21 mouse cellular contexts compared by ENCODE assay signal in the genomic region with DNA sequence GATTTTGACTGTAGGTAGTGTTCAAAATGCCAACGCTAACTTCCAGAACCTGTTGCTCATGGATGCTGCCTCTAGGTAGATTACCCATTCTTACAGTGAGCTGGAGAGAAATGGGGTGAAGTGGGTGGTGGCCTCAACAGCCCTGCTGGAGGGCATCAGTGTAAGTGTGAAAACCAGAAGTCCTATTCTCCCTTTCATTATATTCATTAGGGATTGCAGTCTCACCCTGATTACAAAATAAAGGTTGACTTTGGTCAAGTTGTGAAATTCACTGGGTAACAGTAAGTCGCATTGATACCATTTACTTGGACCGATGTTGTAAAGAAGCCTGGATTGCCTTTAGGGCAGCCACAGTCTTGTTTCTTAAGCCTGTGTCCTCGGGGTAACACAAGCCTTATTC.
A peak's percentile ranks its signal among the peaks of the same experiment; 100 is the strongest.
DNase-seq lines count a peak whose midpoint lies in the region; ATAC-seq lines count a peak whose summit lies in the region.
"Had no signal": no experiment of that assay in that cellular context is flagged by ENCODE, and none has a peak within 500 bp of the region (broad histone marks: within the 10 kb centered on the region; RNA-seq: fewer than 3 reads in every experiment).

No protein-coding gene starts in this region.

- no peak overlapping the region for H3K4me2 ChIP-seq in forebrain, embryonic 11.5 days (ENCODE audit: low read depth, low read length, severe bottlenecking)
- H3K4me2 ChIP-seq: embryonic facial prominence, embryonic 13.5 days; embryonic facial prominence, embryonic 15.5 days; forebrain, embryonic 12.5 days had no signal

- 81% methylated on average over 4 of the region's 4 CpGs for WGBS in forebrain, embryonic 11.5 days

- H3K9me3 ChIP-seq in forebrain, embryonic 11.5 days (ENCODE audit: control insufficient read depth, low read length): no peaks in the 10 kb centered on the region
- H3K9me3 ChIP-seq: embryonic facial prominence, embryonic 13.5 days; embryonic facial prominence, embryonic 15.5 days; forebrain, embryonic 12.5 days had no signal

- DNase-seq in fat pad, adult 2 months (ENCODE audit: extremely low read depth, low read depth, low spot score): peak; percentile 76
- DNase-seq in gonadal fat pad, adult 2 months (ENCODE audit: low read depth): peak; percentile 76
- DNase-seq in urinary bladder, postnatal 4 days (ENCODE audit: low spot score in 2 of 2): no peak
- no peak for DNase-seq in forebrain, embryonic 11.5 days (ENCODE audit: low spot score)
- DNase-seq in adrenal gland, postnatal 4 days (ENCODE audit: low spot score in 2 of 2): no peak
- DNase-seq: adrenal gland, adult 2 months; adrenal gland, postnatal 10 days; adrenal gland, postnatal 25 days; cerebellum, adult 11-12 months; cerebellum, adult 2 months; cerebellum, adult 9-10 months; cerebellum, postnatal 10 days; cerebellum, postnatal 36 days; embryo, embryonic 11 days had no signal

- H3K4me3 ChIP-seq in forebrain, embryonic 11.5 days (ENCODE audit: low read depth, low read length): no peak overlapping the region
- H3K4me3 ChIP-seq: embryonic facial prominence, embryonic 13.5 days; embryonic facial prominence, embryonic 15.5 days; erythroblast, embryonic 14.5 days; forebrain, embryonic 12.5 days had no signal

- H3K27ac ChIP-seq in forebrain, embryonic 11.5 days (ENCODE audit: low read depth, low read length): no peak overlapping the region
- H3K27ac ChIP-seq: embryonic facial prominence, embryonic 13.5 days; embryonic facial prominence, embryonic 15.5 days; forebrain, embryonic 12.5 days had no signal

- no peaks in the 10 kb centered on the region for H3K36me3 ChIP-seq in forebrain, embryonic 11.5 days (ENCODE audit: control insufficient read depth, insufficient read depth, low read length)
- H3K36me3 ChIP-seq: embryonic facial prominence, embryonic 13.5 days; embryonic facial prominence, embryonic 15.5 days had no signal

- no peaks in the 10 kb centered on the region for H3K27me3 ChIP-seq in forebrain, embryonic 11.5 days (ENCODE audit: control insufficient read depth, insufficient read depth, low read length)
- H3K27me3 ChIP-seq: embryonic facial prominence, embryonic 15.5 days; forebrain, embryonic 12.5 days had no signal

- ATAC-seq in megakaryocyte, adult 5-6 weeks (ENCODE audit: poor library complexity, severe bottlenecking): peak; percentile 54
- no peak for ATAC-seq in forebrain, embryonic 11.5 days (replicated peaks; ENCODE audit: low FRiP score)
- ATAC-seq: forebrain, embryonic 14.5 days; forebrain, embryonic 16.5 days had no signal

- no peaks in the 10 kb centered on the region for H3K4me1 ChIP-seq in forebrain, embryonic 11.5 days (replicated peaks; ENCODE audit: control insufficient read depth, insufficient read depth, low read length)
- H3K4me1 ChIP-seq: embryonic facial prominence, embryonic 13.5 days; embryonic facial prominence, embryonic 15.5 days; forebrain, embryonic 12.5 days had no signal

- no peak overlapping the region for H3K9ac ChIP-seq in forebrain, embryonic 11.5 days (ENCODE audit: low read length)
- H3K9ac ChIP-seq: embryonic facial prominence, embryonic 13.5 days; embryonic facial prominence, embryonic 15.5 days; forebrain, embryonic 12.5 days had no signal

Comparison
In these comparisons a context has a peak if more than half of its experiments do, and no peak if none do; other contexts are left out.
1. DNase-seq: peak in fat pad, adult 2 months (single experiment) and gonadal fat pad, adult 2 months (single experiment); none in urinary bladder, postnatal 4 days (0 of 2), forebrain, embryonic 11.5 days (single experiment) and adrenal gland, postnatal 4 days (0 of 2).